Mouse (Mus musculus): ENCODE results near the gene Fgfrl1. TPM values are rescaled to one million over a fixed set of nuclear protein-coding genes. Genes with fewer than 3 reads are reported as not detected.

Fgfrl1 gene
- polyA plus RNA-seq, 1 experiment from 2014 or later: 45.1 TPM

GRCm38 (mm10) chr5:108651136-108651720, 41.0 kb upstream of the Fgfrl1 start:
- no peak overlapping the region for H3K9ac ChIP-seq (ENCODE audit: low read depth, low read length)
- H3K27me3 ChIP-seq (replicated peaks; ENCODE audit: control insufficient read depth, insufficient read depth, low read length): no peaks in the 10 kb centered on the region
- DNase-seq (ENCODE audit: low spot score): no peak
- 79% methylated on average over 5 of the region's 5 CpGs for WGBS
- peaks cover 88% of the 10 kb centered on the region for H3K36me3 ChIP-seq (ENCODE audit: control insufficient read depth, insufficient read depth, low read length)
- H3K4me1 ChIP-seq (ENCODE audit: control insufficient read depth, insufficient read depth, low read length): no peaks in the 10 kb centered on the region
- no peak for ATAC-seq (ENCODE audit: low read depth)
- no peak overlapping the region for H3K4me2 ChIP-seq (ENCODE audit: low read depth, low read length)
- H3K27ac ChIP-seq (replicated peaks; ENCODE audit: low read depth, low read length): no peak overlapping the region
- no peaks in the 10 kb centered on the region for H3K9me3 ChIP-seq (ENCODE audit: control insufficient read depth, low read length)
- H3K4me3 ChIP-seq (ENCODE audit: low read depth, low read length): no peak overlapping the region

- WGBS: 61% methylated on average over 1 of the region's 1 CpGs
- Histone ChIP-seq H3K4me3 (ENCODE audit: low read depth, low read length) (no peak overlapping the region), H3K27me3 (replicated peaks; ENCODE audit: control insufficient read depth, insufficient read depth, low read length) (no peaks in the 10 kb centered on the region), H3K36me3 (ENCODE audit: control insufficient read depth, insufficient read depth, low read length) (peaks cover 88% of the 10 kb centered on the region), H3K4me2 (ENCODE audit: low read depth, low read length) (no peak overlapping the region), H3K4me1 (ENCODE audit: control insufficient read depth, insufficient read depth, low read length) (no peaks in the 10 kb centered on the region), H3K9me3 (ENCODE audit: control insufficient read depth, low read length) (no peaks in the 10 kb centered on the region), H3K27ac (replicated peaks; ENCODE audit: low read depth, low read length) (no peak overlapping the region), H3K9ac (ENCODE audit: low read depth, low read length) (no peak overlapping the region)
- DNase-seq (ENCODE audit: low spot score): peak; percentile 84
- ATAC-seq (ENCODE audit: low read depth): peak; percentile 59; the same call in 1 of the 2 replicates
Measured at GRCm38 (mm10) chr5:108651823-108652222, 40.4 kb upstream of the Fgfrl1 start.

GRCm38 (mm10) chr5:108653341-108653740, 38.8 kb upstream of the Fgfrl1 start:
- no peaks in the 10 kb centered on the region for H3K9me3 ChIP-seq (ENCODE audit: control insufficient read depth, low read length)
- no peaks in the 10 kb centered on the region for H3K4me1 ChIP-seq (ENCODE audit: control insufficient read depth, insufficient read depth, low read length)
- H3K27ac ChIP-seq (replicated peaks; ENCODE audit: low read depth, low read length): no peak overlapping the region
- peaks cover 86% of the 10 kb centered on the region for H3K36me3 ChIP-seq (ENCODE audit: control insufficient read depth, insufficient read depth, low read length)
- no peaks in the 10 kb centered on the region for H3K27me3 ChIP-seq (replicated peaks; ENCODE audit: control insufficient read depth, insufficient read depth, low read length)
- ATAC-seq (ENCODE audit: low read depth) (no peak), DNase-seq (ENCODE audit: low spot score) (no peak)
- no peak overlapping the region for H3K9ac ChIP-seq (ENCODE audit: low read depth, low read length)
- WGBS: 86% methylated on average over 6 of the region's 6 CpGs
- no peak overlapping the region for H3K4me2 ChIP-seq (ENCODE audit: low read depth, low read length)
- H3K4me3 ChIP-seq (ENCODE audit: low read depth, low read length): no peak overlapping the region

- H3K27ac ChIP-seq (replicated peaks; ENCODE audit: low read depth, low read length): no peak overlapping the region
- peaks cover 74% of the 10 kb centered on the region for H3K36me3 ChIP-seq (ENCODE audit: control insufficient read depth, insufficient read depth, low read length)
- H3K27me3 ChIP-seq (replicated peaks; ENCODE audit: control insufficient read depth, insufficient read depth, low read length): no peaks in the 10 kb centered on the region
- WGBS: 98% methylated on average over 10 of the region's 10 CpGs
- no peak overlapping the region for H3K9ac ChIP-seq (ENCODE audit: low read depth, low read length)
- no peak for DNase-seq (ENCODE audit: low spot score)
- H3K4me2 ChIP-seq (ENCODE audit: low read depth, low read length): no peak overlapping the region
- H3K4me1 ChIP-seq (ENCODE audit: control insufficient read depth, insufficient read depth, low read length): peaks cover 2% of the 10 kb centered on the region
- no peaks in the 10 kb centered on the region for H3K9me3 ChIP-seq (ENCODE audit: control insufficient read depth, low read length)
- no peak for ATAC-seq (ENCODE audit: low read depth)
- no peak overlapping the region for H3K4me3 ChIP-seq (ENCODE audit: low read depth, low read length)
Measured at GRCm38 (mm10) chr5:108654444-108654990, 37.7 kb upstream of the Fgfrl1 start.

DNA sequence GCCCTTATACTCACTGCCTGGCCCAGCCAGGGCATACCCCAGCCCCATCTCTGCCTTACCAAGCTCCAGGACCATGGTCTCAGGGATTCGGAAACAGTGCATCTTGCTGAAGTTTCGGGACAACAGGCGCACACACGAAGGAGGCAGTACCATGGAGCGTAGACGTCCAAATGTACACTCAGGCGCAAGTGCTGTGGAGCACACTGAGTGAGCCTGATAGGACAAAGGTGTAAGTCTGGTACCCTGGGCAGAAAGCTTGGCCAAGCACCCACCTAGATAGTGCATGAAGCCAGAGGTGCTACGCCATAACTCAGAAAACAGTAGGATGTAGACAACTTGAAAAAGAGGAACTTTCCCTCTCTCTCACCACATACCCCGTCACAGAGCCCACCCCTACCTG, 36.8 kb upstream of the Fgfrl1 start:
- no peak overlapping the region for H3K4me2 ChIP-seq (ENCODE audit: low read depth, low read length)
- no peaks in the 10 kb centered on the region for H3K9me3 ChIP-seq (ENCODE audit: control insufficient read depth, low read length)
- no peak overlapping the region for H3K27ac ChIP-seq (replicated peaks; ENCODE audit: low read depth, low read length)
- H3K36me3 ChIP-seq (ENCODE audit: control insufficient read depth, insufficient read depth, low read length): peaks cover 66% of the 10 kb centered on the region
- 98% methylated on average over 9 of the region's 9 CpGs for WGBS
- H3K4me1 ChIP-seq (ENCODE audit: control insufficient read depth, insufficient read depth, low read length): peaks cover 8% of the 10 kb centered on the region
- DNase-seq (ENCODE audit: low spot score) (no peak), ATAC-seq (ENCODE audit: low read depth) (no peak)
- H3K4me3 ChIP-seq (ENCODE audit: low read depth, low read length): no peak overlapping the region
- H3K9ac ChIP-seq (ENCODE audit: low read depth, low read length): no peak overlapping the region
- no peaks in the 10 kb centered on the region for H3K27me3 ChIP-seq (replicated peaks; ENCODE audit: control insufficient read depth, insufficient read depth, low read length)

DNA sequence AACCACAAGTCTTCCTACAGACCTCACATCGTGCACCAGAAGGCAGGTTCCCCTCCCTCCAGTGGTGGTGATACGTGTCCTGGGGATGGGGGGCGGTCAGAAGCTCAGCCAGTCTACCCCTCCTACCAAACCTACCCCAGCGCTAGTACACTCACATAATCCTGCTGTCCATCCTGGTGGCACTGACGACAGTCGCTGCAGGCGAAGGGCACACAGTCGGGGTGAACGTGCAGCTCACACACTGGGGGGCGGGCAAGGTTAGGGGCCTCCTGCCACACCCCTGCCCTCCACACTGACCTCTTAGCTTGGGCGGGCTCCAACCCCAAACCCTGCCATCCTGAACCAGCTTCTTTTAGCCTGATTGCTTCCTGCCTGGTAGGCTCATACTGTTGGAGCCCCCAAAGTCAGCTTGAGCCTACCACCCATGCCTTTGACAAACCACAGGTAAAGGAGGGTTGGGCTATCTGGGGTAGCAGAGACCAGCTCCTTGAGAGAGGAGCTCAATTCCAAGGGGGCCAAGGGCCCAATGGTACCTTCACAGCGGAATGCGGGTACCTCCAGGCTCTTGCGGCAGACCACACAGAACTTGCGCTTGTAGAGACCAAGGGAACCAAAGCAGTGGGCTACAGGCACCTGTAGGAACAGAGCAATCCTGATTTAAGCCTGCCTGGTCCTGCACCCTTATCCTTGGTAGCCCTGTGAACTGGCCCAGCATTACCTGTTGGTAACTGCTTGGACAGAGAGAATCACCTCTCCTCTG, 36.1 kb upstream of the Fgfrl1 start:
- no peak overlapping the region for H3K9ac ChIP-seq (ENCODE audit: low read depth, low read length)
- ATAC-seq (ENCODE audit: low read depth) (no peak), DNase-seq (ENCODE audit: low spot score) (no peak)
- no peaks in the 10 kb centered on the region for H3K27me3 ChIP-seq (replicated peaks; ENCODE audit: control insufficient read depth, insufficient read depth, low read length)
- no peak overlapping the region for H3K27ac ChIP-seq (replicated peaks; ENCODE audit: low read depth, low read length)
- WGBS: 91% methylated on average over 15 of the region's 15 CpGs
- H3K4me3 ChIP-seq (ENCODE audit: low read depth, low read length): no peak overlapping the region
- no peaks in the 10 kb centered on the region for H3K9me3 ChIP-seq (ENCODE audit: control insufficient read depth, low read length)
- peaks cover 62% of the 10 kb centered on the region for H3K36me3 ChIP-seq (ENCODE audit: control insufficient read depth, insufficient read depth, low read length)
- H3K4me2 ChIP-seq (ENCODE audit: low read depth, low read length): no peak overlapping the region
- peaks cover 8% of the 10 kb centered on the region for H3K4me1 ChIP-seq (ENCODE audit: control insufficient read depth, insufficient read depth, low read length)

DNA sequence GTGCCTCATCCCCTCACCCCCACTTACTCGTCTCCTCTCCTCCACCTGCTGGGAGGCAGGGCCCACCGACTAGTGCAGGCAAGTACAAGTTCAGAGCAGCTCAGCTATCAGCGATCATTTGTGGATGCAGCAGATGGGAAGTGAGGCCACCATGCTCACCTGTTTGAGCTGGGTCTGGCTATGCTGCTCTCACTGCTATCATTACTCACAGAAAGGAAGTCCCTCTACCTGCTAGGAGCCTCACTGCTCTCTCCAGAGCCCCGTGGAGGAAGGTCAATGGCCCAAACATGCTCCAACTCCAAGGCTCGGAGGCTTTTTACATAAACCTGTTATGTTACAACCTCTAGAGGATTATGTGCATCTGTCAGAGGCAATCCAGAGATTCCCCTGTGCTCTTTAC, 34.8 kb upstream of the Fgfrl1 start:
- no peaks in the 10 kb centered on the region for H3K9me3 ChIP-seq (ENCODE audit: control insufficient read depth, low read length)
- no peak overlapping the region for H3K27ac ChIP-seq (replicated peaks; ENCODE audit: low read depth, low read length)
- no peak overlapping the region for H3K4me2 ChIP-seq (ENCODE audit: low read depth, low read length)
- no peaks in the 10 kb centered on the region for H3K27me3 ChIP-seq (replicated peaks; ENCODE audit: control insufficient read depth, insufficient read depth, low read length)
- DNase-seq (ENCODE audit: low spot score) (no peak), ATAC-seq (ENCODE audit: low read depth) (no peak)
- peaks cover 8% of the 10 kb centered on the region for H3K4me1 ChIP-seq (ENCODE audit: control insufficient read depth, insufficient read depth, low read length)
- no peak overlapping the region for H3K9ac ChIP-seq (ENCODE audit: low read depth, low read length)
- WGBS: 69% methylated on average over 5 of the region's 5 CpGs
- peaks cover 57% of the 10 kb centered on the region for H3K36me3 ChIP-seq (ENCODE audit: control insufficient read depth, insufficient read depth, low read length)
- no peak overlapping the region for H3K4me3 ChIP-seq (ENCODE audit: low read depth, low read length)

- Histone ChIP-seq H3K4me2 (ENCODE audit: low read depth, low read length) (no peak overlapping the region; the same call in 1 of the 2 replicates), H3K9ac (ENCODE audit: low read depth, low read length) (0 out of 2 replicates have a peak overlapping the region, but pooled peaks have one; percentile 14), H3K27me3 (replicated peaks; ENCODE audit: control insufficient read depth, insufficient read depth, low read length) (no peaks in the 10 kb centered on the region), H3K4me3 (ENCODE audit: low read depth, low read length) (no peak overlapping the region), H3K4me1 (ENCODE audit: control insufficient read depth, insufficient read depth, low read length) (peaks cover 8% of the 10 kb centered on the region), H3K27ac (replicated peaks; ENCODE audit: low read depth, low read length) (no peak overlapping the region), H3K36me3 (ENCODE audit: control insufficient read depth, insufficient read depth, low read length) (peaks cover 45% of the 10 kb centered on the region), H3K9me3 (ENCODE audit: control insufficient read depth, low read length) (no peaks in the 10 kb centered on the region)
- WGBS: 93% methylated on average over 1 of the region's 1 CpGs
- no peak for ATAC-seq (ENCODE audit: low read depth)
- DNase-seq (ENCODE audit: low spot score): no peak
Measured at GRCm38 (mm10) chr5:108658611-108659010, 33.6 kb upstream of the Fgfrl1 start.
